ENCODE assay signal across 14 mouse cellular contexts in the genomic region with DNA sequence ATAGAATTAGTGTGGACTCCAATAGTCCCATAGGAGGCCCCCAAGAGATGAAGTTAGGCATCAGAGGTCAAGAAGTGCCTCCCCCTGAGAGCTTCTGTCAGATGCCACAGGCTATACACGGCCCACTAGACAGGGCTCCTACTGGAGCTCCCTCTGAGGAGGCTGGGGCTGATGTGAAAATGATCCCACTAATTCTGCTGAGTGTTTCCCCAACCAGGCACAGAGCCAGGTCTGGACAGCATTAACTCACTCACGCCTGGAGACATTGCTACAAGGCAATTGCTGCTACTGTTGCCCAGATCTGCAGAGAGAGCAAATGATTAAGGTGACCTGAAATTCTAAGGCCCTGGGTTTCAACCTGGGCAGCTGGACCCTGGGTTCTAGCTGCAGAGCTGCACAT. TPM values are rescaled to one million over a fixed set of nuclear protein-coding genes. Genes with fewer than 3 reads are reported as not detected.
DNase-seq lines count a peak whose midpoint lies in the region; ATAC-seq and TF ChIP-seq lines count a peak whose summit lies in the region.
"Had no signal": no experiment of that assay in that cellular context is flagged by ENCODE, and none has a peak within 500 bp of the region (broad histone marks: within the 10 kb centered on the region; RNA-seq: fewer than 3 reads in every experiment).

No protein-coding gene starts in this region.

- intact Hi-C loops in heart, postnatal 25 days (cut with DNase I) = no loop called here

- no peak overlapping the region for H3K4me2 ChIP-seq in heart, embryonic 13.5 days
- H3K4me2 ChIP-seq in lung, embryonic 14.5 days = no peak overlapping the region
- H3K4me2 ChIP-seq: midbrain, embryonic 12.5 days; neural tube, embryonic 12.5 days had no signal

- no peak for TF ChIP-seq CTCF in lung, embryonic 14.5 days (IDR thresholded peaks at IDR 0.05; ENCODE audit: low read depth)

- H3K9me3 ChIP-seq in heart, embryonic 13.5 days = no peaks in the 10 kb centered on the region
- H3K9me3 ChIP-seq in lung, embryonic 14.5 days (ENCODE audit: low read depth, low read length) = no peaks in the 10 kb centered on the region
- no peaks in the 10 kb centered on the region for H3K9me3 ChIP-seq in limb, embryonic 10.5 days (replicated peaks)
- H3K9me3 ChIP-seq: midbrain, embryonic 12.5 days; neural tube, embryonic 12.5 days had no signal

- ATAC-seq in heart, embryonic 13.5 days (ENCODE audit: extremely low read depth, insufficient number of reproducible peaks, low FRiP score, low TSS enrichment) = no peak
- peak; percentile 64; the same call in 1 of the 2 replicates for ATAC-seq in lung, embryonic 14.5 days (ENCODE audit: insufficient read depth)

- H3K4me3 ChIP-seq in heart, embryonic 13.5 days = no peak overlapping the region
- no peak overlapping the region for H3K4me3 ChIP-seq in lung, embryonic 14.5 days (ENCODE audit: low read depth, low read length)
- H3K4me3 ChIP-seq in limb, embryonic 10.5 days = no peak overlapping the region
- H3K4me3 ChIP-seq: midbrain, embryonic 12.5 days; neural tube, embryonic 12.5 days had no signal

- peaks cover 68% of the 10 kb centered on the region for H3K4me1 ChIP-seq in heart, embryonic 13.5 days
- H3K4me1 ChIP-seq in lung, embryonic 14.5 days (ENCODE audit: insufficient read depth) = peaks cover 38% of the 10 kb centered on the region
- H3K4me1 ChIP-seq in limb, embryonic 10.5 days = peaks cover 77% of the 10 kb centered on the region
- H3K4me1 ChIP-seq: midbrain, embryonic 12.5 days; neural tube, embryonic 12.5 days had no signal

- H3K27ac ChIP-seq in heart, embryonic 13.5 days (replicated peaks) = peak overlapping the region; percentile 16; the same call in 1 of the 2 replicates
- H3K27ac ChIP-seq in lung, embryonic 14.5 days (ENCODE audit: low read depth) = no peak overlapping the region
- peak overlapping the region; percentile 61 for H3K27ac ChIP-seq in limb, embryonic 10.5 days
- H3K27ac ChIP-seq: liver, embryonic 14.5 days; midbrain, embryonic 12.5 days; neural tube, embryonic 12.5 days had no signal

- no peaks in the 10 kb centered on the region for H3K36me3 ChIP-seq in heart, embryonic 13.5 days
- no peaks in the 10 kb centered on the region for H3K36me3 ChIP-seq in lung, embryonic 14.5 days (ENCODE audit: insufficient read depth)
- peaks cover 14% of the 10 kb centered on the region; the same call in 1 of the 2 replicates for H3K36me3 ChIP-seq in limb, embryonic 10.5 days
- H3K36me3 ChIP-seq: midbrain, embryonic 12.5 days; neural tube, embryonic 12.5 days had no signal

- DNase-seq in heart, postnatal 25 days (ENCODE audit: low spot score) = no peak
- peak; percentile 89 for DNase-seq in lung, embryonic 14.5 days
- no peak for DNase-seq in lung, adult 18-20 months
- DNase-seq in NIH3T3 (ENCODE audit: low read depth) = peak; percentile 61
- no peak for DNase-seq in limb, embryonic 10.5 days (ENCODE audit: low spot score)
- no peak for DNase-seq in urinary bladder, postnatal 14 days (ENCODE audit: low spot score)
- DNase-seq: adrenal gland, postnatal 25 days; right cerebral cortex, adult 18-20 months had no signal

- 14% methylated on average over 2 of the region's 2 CpGs for WGBS in heart, embryonic 13.5 days
- WGBS in lung, embryonic 14.5 days = 19% methylated on average over 2 of the region's 2 CpGs
- WGBS in limb, embryonic 10.5 days = 28% methylated on average over 2 of the region's 2 CpGs

- H3K9ac ChIP-seq in heart, embryonic 13.5 days = no peak overlapping the region
- no peak overlapping the region for H3K9ac ChIP-seq in lung, embryonic 14.5 days
- H3K9ac ChIP-seq: liver, embryonic 14.5 days; midbrain, embryonic 12.5 days; neural tube, embryonic 12.5 days had no signal

- peaks cover 14% of the 10 kb centered on the region; the same call in 1 of the 2 replicates for H3K27me3 ChIP-seq in heart, embryonic 13.5 days (replicated peaks)
- H3K27me3 ChIP-seq in lung, embryonic 14.5 days (ENCODE audit: insufficient read depth, low read length) = no peaks in the 10 kb centered on the region
- H3K27me3 ChIP-seq in limb, embryonic 10.5 days (ENCODE audit: low read depth, poor library complexity, severe bottlenecking) = 0 out of 2 replicates have a peak, but pooled peaks cover 5% of the 10 kb centered on the region
- H3K27me3 ChIP-seq: midbrain, embryonic 12.5 days; neural tube, embryonic 12.5 days had no signal

RNA-seq across cellular contexts. Expression of gene Adamtsl2, which starts 6.6 kb away (rescaled TPM):
- 11.2 and 11.6 TPM in 2 replicates for polyA plus RNA-seq in heart, embryonic 13.5 days (2015; fragmentation: Nextera tagmentation; extraction: Ambion mirVana)
- total RNA-seq in heart, postnatal 25 days (2021) = 10 to 100 TPM; 19.1 to 26.8 TPM
- 19.2 and 21.0 TPM in 2 replicates for polyA plus RNA-seq in lung, embryonic 14.5 days (2014; fragmentation: Nextera tagmentation; extraction: Ambion mirVana)
- 3.5 and 9.1 TPM in 2 replicates for polyA plus RNA-seq in limb, embryonic 10.5 days (2016; fragmentation: Nextera tagmentation; extraction: Ambion mirVana)

RNA-seq across cellular contexts. Expression of gene Mymk, which starts 13.8 kb away (rescaled TPM):
- polyA plus RNA-seq in heart, embryonic 13.5 days (2015; fragmentation: Nextera tagmentation; extraction: Ambion mirVana) = 0.41 and 1.2 TPM in 2 replicates
- total RNA-seq in heart, postnatal 25 days (2021) = not detected
- polyA plus RNA-seq in lung, embryonic 14.5 days (2014; fragmentation: Nextera tagmentation; extraction: Ambion mirVana) = 0.17 and 0.18 TPM in 2 replicates
- polyA plus RNA-seq in limb, embryonic 10.5 days (2016; fragmentation: Nextera tagmentation; extraction: Ambion mirVana) = 0.16 and 1.5 TPM in 2 replicates
- total RNA-seq: adrenal gland, postnatal 25 days; CH12.LX had no signal
- polyA plus RNA-seq: liver, embryonic 14.5 days; urinary bladder, adult 2 months had no signal

RNA-seq across cellular contexts. Expression of gene Fam163b, which starts 56.5 kb away (rescaled TPM):
- polyA plus RNA-seq in heart, embryonic 13.5 days (2015; fragmentation: Nextera tagmentation; extraction: Ambion mirVana) = 0.24 and 0.53 TPM in 2 replicates
- under 1 TPM; 0.34 to 0.48 TPM for total RNA-seq in heart, postnatal 25 days (2021)
- 0.61 and 0.70 TPM in 2 replicates for polyA plus RNA-seq in lung, embryonic 14.5 days (2014; fragmentation: Nextera tagmentation; extraction: Ambion mirVana)
- polyA plus RNA-seq in limb, embryonic 10.5 days (2016; fragmentation: Nextera tagmentation; extraction: Ambion mirVana) = 0.48 and 0.79 TPM in 2 replicates
- total RNA-seq: CH12.LX had no signal

RNA-seq across cellular contexts. Expression of gene Slc2a6, which starts 58.0 kb away (rescaled TPM):
- polyA plus RNA-seq in heart, embryonic 13.5 days (2015; fragmentation: Nextera tagmentation; extraction: Ambion mirVana) = 0.18 TPM in 1 of 2 replicates, not detected in the other
- total RNA-seq in heart, postnatal 25 days (2021) = under 1 TPM; 0.25 to 0.39 TPM
- 0.28 and 0.35 TPM in 2 replicates for polyA plus RNA-seq in lung, embryonic 14.5 days (2014; fragmentation: Nextera tagmentation; extraction: Ambion mirVana)
- polyA plus RNA-seq in limb, embryonic 10.5 days (2016; fragmentation: Nextera tagmentation; extraction: Ambion mirVana) = 0.49 and 0.91 TPM in 2 replicates

Comparison
In these comparisons a context has a peak if more than half of its experiments do, and no peak if none do; other contexts are left out.
1. DNase-seq: peak in lung, embryonic 14.5 days (single experiment) and NIH3T3 (single experiment); none in heart, postnatal 25 days (single experiment), lung, adult 18-20 months (0 of 2), limb, embryonic 10.5 days (single experiment) and urinary bladder, postnatal 14 days (single experiment).